Mouse (Mus musculus) naive thymus-derived CD4-positive, alpha-beta T cell, adult 2 months (primary cell): ENCODE data around the gene Slc39a5.

Source experiments
- DNase-seq: peaks from one replicate; pipeline ENCODE4 v3.0.0-alpha.2; 2011; ENCODE audit warnings: low read depth

Gene Slc39a5

DNA sequence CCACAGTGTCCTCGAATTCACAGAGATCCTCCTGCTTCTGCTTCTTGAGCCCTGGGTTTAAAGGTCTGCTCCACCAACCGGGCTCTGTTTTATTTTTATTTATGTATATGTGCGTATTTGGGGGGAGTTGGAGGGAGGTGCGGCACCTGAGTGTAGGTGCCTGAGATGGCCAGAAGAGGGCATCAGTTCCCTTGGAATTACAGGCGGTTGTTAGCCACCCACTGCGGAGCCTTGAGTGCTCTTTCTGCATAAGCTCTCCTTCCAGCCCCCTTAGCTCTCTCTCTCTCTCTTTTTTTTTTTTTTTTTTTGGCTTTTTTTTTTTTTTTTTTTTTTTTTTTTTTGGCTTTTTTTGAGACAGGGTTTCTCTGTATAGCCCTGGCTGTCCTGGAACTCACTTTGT, 26.6 kb downstream of the Slc39a5 start:
- peak; percentile 56 for DNase-seq

DNA sequence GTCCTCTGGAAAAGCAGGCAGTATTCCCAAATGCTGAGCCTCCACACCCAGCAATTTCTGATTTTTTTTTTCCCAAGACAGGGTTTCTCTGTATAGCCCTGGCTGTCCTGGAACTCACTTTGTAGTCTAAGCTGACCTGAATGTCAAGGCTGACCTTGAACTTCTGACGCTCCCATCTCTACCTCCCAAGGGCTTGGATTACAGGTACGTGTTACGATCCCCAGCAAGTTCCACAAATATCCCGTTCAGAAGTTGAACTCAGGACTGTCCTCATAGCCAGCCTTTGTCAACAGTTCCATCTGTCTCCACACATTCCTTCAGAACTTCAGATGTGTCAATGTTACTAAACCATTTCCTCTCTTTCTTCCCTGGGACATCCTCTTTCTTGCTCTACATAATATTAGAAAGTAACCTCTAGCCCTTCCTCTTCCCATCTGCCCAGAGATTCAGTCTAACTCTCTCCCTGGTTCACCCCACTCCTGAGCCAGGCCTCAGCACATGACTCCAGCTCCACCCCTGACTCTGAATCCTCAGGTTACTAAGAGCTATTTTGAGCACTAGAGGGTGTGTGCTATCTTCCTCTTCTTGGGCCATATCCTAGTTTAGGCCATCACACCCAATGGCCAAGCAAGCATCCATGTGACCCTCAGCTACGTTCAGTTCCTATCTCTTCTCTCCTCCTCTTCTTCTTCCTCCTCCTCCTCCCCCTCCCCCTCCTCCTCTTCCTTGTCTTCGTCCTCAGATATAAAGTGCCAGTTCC, 27.9 kb downstream of the Slc39a5 start:
- DNase-seq, result no peak

DNA sequence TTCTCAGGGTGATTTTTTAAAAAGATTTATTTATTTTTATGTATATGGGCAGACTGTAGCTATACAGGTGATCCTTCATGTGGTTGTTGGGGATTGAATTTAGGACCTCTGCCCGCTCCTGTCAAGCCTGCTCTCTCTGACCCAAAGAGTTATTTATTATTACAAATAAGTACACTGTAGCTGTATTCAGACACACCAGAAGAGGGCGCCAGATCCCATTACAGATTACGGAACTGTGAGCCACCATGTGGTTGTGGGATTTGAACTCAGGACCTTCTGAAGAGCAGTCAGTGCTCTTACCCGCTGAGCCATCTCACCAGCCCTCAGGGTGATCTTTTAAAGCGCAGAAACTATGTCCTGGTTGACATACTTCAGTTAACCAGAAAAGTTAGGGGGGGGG, 28.9 kb downstream of the Slc39a5 start:
- no peak for DNase-seq

DNA sequence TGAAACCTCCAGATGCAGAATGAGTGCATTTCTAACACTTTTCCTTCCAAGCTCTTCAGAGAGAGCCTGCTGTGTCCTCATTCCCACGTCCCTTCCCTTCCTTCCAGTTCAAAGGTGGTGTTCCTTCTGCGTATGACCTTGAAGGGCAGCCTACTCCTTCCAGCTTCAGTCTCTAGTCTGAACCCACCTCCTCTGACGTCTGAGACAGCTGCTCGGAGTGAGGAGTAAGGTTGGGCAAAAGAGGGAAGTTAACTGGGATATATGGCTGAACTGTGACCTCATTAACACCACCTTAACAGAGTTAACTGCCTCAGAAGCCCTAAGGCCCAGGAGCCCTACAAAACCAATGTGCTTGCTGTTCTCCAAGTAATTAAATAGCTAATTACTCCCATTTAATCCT, 30.4 kb downstream of the Slc39a5 start:
- DNase-seq, result no peak

DNA sequence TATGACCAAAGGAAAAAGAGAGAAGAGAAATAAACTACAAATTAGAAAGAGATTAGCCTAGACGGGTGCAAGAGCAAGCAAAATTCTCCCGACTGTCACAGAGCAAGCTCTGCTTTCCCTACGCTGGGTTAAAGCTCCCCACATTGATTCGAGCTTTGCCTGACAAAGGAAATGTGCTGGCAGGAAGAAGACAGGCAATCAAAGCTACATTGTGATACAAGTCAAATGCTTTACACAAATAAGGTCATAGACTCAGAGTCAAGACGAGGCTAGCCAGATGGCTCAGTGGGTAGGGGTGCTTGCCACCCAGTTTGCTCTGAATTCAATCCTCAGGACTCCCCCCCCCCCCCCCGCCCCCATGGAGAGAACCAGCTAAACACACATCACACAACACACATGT, 31.0 kb downstream of the Slc39a5 start:
- peak; percentile 50 for DNase-seq

DNA sequence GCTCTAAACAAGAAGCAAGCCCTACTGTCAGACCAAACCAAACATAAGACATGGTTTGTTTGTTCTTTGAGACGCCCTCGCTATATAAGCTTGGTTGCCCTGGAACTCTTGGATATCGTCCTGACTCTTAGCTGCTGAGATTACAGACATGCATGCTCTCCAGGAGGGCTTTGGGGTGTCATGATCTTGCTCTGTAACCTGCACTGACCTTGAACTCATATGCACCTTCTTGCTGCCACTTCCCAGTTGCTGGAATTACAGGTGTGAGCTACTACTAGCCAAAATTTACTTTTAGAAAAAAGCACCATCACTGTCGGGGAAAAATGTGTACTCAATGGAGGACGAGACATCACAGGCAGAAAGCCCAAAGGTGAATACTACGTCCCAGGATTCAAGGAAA, 31.4 kb downstream of the Slc39a5 start:
- no peak for DNase-seq

DNA sequence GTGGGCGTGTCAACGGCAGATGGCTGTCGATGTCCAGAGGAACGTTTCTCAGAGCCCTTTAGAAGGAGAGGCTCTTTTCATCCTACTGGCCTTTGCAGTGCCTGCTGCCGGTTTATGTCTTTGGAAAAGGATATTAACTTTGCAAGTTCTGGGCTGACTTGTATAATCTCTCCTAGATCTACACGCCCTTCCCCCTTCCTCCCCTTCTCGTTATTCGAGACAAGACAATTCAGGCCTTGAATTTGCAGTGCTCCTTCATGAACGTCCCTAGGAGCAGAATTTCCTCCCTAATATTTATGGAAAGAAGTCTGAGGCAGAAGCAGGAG, 31.8 kb downstream of the Slc39a5 start:
- no peak for DNase-seq

DNA sequence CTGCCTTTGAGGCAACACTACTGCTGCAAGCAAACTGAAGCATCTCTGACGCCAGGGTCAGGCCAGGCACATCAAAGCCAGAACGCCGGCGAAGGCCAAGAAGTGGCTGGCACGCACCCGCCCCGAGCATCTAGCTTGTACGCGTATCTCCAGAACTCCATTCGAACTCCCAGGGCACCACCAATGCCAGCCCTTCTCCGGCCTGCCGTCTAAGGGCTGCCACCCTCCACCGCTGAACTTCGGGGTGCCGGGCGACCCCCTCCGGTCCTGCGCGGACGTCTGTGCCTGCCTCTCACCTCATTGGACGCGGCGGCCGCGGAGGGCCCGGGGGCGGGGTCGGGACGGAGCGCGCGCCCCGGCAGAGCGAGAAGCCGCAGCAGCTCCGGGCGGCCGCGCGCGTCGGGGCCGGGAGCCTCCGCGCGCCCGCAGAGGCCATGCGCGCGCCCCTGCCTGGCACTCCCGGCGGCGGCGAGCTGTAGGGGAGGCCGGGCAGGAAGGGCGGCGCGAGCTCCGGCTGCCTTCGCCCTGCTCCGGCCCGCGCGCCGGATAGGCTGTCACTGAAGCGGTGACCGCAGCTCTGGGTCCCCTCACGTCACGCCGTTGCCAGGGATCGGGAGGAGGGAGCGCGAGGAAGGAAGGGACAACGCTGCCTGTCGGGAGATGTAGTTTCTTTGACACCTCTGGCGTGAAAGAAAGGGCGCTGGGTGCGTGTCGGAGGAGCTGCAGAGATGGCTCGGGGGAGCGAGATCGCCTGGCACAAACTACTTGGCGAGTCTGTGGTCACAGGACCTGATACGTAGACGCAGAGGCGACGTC, 32.4 kb downstream of the Slc39a5 start, which contains the start of gene Coq10a:
Coq10a (minus strand) TSS at position 596 of the 816 bp plus-strand sequence.
- peak; percentile 94 for DNase-seq

DNA sequence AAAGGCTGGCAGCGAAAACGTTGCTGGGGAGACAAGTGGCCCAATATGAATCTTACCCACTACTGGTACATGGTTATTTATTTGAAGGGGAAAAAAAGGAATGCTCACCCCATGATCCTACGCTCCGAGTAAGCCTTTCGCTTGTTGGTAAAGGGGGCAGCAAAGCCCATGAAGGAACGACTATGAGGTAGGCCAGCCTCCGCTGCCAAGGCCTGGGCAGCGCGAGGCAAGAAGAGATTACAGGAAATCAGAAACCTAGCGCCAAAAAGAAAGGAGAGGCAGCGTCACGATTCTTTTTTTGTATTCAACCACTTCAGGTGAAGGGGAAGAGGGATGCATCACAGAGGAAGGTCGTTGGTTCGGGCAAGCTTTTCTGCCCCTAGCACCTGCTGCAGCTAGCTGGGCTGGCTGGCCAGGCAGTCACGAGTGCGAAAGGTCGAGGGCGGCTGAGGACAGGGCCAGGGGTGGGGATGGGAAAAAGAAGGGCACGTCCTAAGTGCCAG, 33.1 kb downstream of the Slc39a5 start:
- DNase-seq, result no peak

DNA sequence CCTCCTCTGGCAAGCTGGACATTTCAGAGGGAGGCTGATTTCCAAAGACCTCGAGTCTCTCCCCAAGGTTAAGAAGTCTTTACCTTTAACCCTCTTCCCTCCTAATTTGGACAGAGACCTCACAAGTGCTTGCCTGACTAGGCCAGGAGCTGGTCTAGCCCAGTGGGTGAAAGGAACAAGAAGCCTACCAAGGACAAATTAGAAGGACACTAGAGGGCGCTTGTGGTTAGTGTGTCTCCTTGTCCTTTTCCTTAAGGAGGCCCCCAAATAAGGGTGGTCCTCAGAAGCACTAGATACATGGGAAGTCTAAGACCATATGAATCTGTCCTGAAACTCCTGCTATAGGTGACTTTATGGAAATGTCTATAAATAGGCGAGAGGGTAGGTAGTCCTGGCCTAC, 38.5 kb downstream of the Slc39a5 start:
- DNase-seq, result peak; percentile 40

DNA sequence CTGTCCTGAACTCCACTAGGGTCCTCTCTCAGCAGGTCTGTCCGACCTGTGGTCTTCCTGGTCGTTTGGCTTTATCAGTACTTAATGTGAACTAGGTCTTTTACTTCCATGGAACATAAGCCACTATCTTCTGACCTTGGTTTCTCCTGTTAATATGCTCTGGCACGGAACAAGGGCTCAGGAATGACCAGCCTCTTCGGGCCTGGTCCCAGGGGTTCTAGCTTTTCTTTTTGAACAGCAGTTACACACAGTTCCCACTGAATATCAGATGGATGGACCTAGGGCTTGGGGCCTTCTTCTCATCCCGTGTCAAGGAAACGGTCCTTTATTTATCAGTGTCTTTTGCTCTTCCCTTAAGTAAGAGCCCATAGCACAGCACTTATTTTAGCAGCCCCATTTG, 39.2 kb downstream of the Slc39a5 start:
- no peak for DNase-seq

DNA sequence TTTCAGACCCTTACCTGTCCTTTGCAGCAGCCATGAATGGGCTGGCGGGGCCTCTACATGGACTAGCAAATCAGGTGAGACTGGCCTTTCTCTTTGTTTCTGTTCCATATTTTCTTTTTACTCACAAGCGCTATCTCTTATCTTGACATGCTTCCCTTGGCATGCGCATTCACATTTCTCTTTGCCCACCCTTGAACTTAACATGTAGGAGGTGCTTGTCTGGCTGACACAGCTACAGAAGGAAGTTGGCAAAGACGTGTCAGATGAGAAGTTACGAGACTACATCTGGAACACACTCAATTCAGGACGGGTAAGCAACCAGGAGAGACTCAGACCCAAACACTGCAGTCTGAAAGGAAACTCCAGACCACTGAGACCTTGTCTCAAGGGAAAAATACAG, 41.8 kb downstream of the Slc39a5 start:
- DNase-seq, result no peak

DNA sequence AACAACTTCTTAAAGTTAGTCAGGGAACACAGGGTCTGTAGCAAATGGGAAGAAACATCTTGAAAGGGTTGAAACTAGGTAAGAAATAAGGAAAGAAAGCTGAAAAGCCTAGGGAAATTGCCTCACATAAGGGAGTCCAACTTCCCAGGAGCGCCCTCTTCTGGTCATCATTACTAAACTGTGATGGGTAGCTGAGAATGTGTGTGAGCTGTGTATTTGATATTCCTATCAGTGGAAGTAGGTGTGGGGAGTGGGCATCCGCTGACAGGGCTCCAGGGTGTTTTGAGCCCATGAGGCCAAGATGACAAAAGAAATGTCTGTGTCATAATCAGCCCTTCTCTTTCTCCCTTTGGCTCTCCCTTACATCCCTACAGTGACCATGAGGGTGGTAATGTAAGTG, 42.2 kb downstream of the Slc39a5 start:
- peak; percentile 82 for DNase-seq

DNA sequence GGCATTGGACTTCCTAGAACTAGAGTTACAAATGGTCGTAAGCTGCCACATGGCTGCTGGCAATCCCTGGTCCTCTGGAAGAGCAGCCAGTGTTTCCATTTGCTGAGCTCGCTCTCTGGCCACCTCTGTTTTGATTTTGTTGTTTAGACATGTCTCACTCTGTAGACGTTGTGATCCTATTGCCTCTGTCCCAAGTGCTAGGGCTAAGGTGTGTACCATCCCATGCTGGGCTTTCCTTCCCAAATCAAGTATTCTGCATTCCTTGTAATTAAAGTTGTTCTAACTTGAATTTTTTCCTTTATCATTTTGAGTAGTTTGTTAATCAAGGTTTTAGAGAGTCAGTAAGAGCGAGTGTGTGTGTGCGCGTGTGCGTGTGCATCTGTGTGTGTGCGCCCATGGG, 53.5 kb downstream of the Slc39a5 start:
- DNase-seq, result no peak
